Mouse (Mus musculus) thymus, adult 2 months (tissue): ENCODE results near the gene Thbs3. TPM values are rescaled to one million over a fixed set of nuclear protein-coding genes. Genes with fewer than 3 reads are reported as not detected.

ENCODE experiments used
- DNase-seq: peaks from one replicate; pipeline ENCODE4 v3.0.0; 2021
- H3K27ac ChIP-seq: fragments of 200-500 bp; 2 replicates; pipeline ENCODE4 v1.5.1; 2012; ENCODE audit warnings: low read length, control low read depth; ENCODE audit not compliant: control insufficient read depth, insufficient read depth
- H3K27me3 ChIP-seq: fragments of 200-500 bp; 2 replicates; pipeline ENCODE4 v1.6.1; 2012; ENCODE audit warnings: mild to moderate bottlenecking, low read length, moderate library complexity, mixed read lengths; ENCODE audit not compliant: control insufficient read depth, insufficient read depth
- H3K36me3 ChIP-seq: fragments of 200-500 bp; 2 replicates; pipeline ENCODE4 v1.6.1; 2012; ENCODE audit warnings: mild to moderate bottlenecking, low read length, moderate library complexity; ENCODE audit not compliant: control insufficient read depth, insufficient read depth
- H3K4me1 ChIP-seq: fragments of 200-500 bp; replicated peaks from 2 replicates; pipeline ENCODE4 v1.6.1; 2012; ENCODE audit warnings: low read length; ENCODE audit not compliant: control insufficient read depth, insufficient read depth
- H3K4me3 ChIP-seq: fragments of 200-500 bp; 2 replicates; pipeline ENCODE4 v1.5.1; 2012; ENCODE audit warnings: mild to moderate bottlenecking, low read length, control low read depth, moderate library complexity; ENCODE audit not compliant: control insufficient read depth, insufficient read depth
- CTCF ChIP-seq: fragments of 200-500 bp; IDR thresholded peaks from 2 replicates; pipeline ENCODE4 v1.5.1; 2012; ENCODE audit warnings: mild to moderate bottlenecking, control low read depth, low read length, moderate library complexity, borderline replicate concordance; ENCODE audit not compliant: control insufficient read depth, poor library complexity, insufficient read depth; ENCODE audit errors: extremely low read depth
- POLR2A ChIP-seq: fragments of 200-500 bp; IDR thresholded peaks from 2 replicates; pipeline ENCODE4 v1.6.1; 2012; ENCODE audit warnings: mild to moderate bottlenecking, low read length, control low read depth, moderate library complexity; ENCODE audit not compliant: control insufficient read depth, poor library complexity, insufficient read depth; ENCODE audit errors: extremely low read depth
- WGBS: fragments of 180-500 bp; shearing (Covaris S2); methylation state at CpG from one replicate; pipeline ENCODE4 v1.1.7; 2018; 5-methylcytosine and 5-hydroxymethylcytosine counted together
- polyA plus RNA-seq: library from polyadenylated mRNA; depleted of rRNA; stranded (reverse); fragments of >200 nt; gene quantifications from 2 replicates; pipeline ENCODE4 v1.2.3, GENCODE M21; 2012; rRNA removed

The Thbs3 gene
- 7.2 and 10.9 TPM in 2 replicates for polyA plus RNA-seq

DNA sequence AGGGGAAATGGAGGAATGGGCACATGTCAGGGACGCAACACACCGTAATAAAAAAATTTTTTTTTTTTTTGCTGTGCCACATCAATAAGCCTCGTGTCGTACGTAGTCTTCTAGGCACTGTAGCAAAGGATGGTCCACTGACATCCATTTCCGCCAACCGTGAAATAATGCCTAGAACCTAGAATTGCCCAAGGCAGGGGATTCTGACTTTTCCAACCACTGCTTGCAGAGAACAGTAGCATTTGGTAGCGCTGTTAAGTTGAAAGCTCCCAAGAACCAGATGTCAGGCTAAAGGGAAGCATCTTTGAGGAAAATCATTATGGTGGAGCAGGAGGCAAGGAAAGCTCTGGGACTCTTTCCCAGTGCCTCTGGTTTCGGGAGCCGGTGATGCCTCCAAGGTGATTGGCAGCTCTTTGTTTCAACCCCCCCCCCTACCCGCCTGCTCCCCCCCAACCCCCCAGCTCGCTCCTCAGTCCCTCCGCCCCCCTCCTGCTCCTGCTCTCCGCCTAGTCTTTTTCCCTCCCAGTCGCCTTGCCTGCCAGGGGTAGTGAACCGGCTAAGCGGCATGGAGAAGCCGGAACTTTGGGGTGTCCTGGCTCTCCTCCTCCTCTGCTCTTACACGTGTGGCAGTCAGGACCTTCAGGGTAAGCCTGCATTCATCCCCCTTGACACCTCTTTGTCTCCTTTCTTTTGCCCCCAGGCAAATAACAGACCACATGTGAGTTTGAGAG, at the start of gene Thbs3:
TSS of gene Thbs3 (plus strand) at position 500 of the 731 bp plus-strand sequence.
- H3K27ac ChIP-seq: no peak within 1 kb of the TSS
- H3K36me3 ChIP-seq: peaks cover 4% of the 10 kb centered on the region; the same call in 1 of the 2 replicates
- DNase-seq: no peak
- H3K4me3 ChIP-seq: peak within 1 kb of the TSS; percentile 79
- H3K4me1 ChIP-seq: peaks cover 3% of the 10 kb centered on the region
- no peak for TF ChIP-seq POLR2A
- no peak for TF ChIP-seq CTCF
- H3K27me3 ChIP-seq: no peaks in the 10 kb centered on the region; the same call in 1 of the 2 replicates
- WGBS: 8% methylated on average over 19 of the region's 19 CpGs

DNA sequence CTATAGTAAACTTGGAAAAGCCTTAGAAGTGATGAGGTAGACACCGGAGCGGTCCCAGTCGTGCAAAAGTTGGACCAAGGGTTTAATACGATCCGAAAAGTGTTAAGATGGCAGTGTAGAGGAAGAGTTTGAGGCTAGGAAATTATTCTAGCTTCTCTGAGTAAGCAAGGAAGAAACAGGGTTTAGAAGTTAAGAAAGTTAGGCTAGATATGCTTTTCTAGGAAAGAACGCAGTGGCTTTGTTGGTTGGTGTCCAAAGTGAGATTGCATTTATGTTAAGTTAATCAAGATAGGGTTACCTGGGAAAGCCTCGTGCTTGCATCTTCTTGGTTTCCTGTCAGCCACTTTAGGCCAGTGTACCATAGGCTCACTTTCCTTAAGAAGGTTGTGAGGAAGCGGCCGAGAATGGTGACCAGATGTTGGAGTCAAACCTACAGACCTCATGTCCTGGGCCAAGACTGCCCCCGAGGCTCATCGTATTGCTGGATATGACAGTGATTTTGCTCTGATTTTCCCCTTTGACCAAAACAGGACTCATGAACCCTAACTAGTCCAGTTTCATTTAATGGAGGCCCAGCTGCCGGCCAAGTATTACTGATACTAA, 49.6 kb upstream of the Thbs3 start:
- H3K27ac ChIP-seq: peak overlapping the region; percentile 47
- 20% methylated on average over 12 of the region's 12 CpGs for WGBS
- peaks cover 7% of the 10 kb centered on the region for H3K4me1 ChIP-seq

DNA sequence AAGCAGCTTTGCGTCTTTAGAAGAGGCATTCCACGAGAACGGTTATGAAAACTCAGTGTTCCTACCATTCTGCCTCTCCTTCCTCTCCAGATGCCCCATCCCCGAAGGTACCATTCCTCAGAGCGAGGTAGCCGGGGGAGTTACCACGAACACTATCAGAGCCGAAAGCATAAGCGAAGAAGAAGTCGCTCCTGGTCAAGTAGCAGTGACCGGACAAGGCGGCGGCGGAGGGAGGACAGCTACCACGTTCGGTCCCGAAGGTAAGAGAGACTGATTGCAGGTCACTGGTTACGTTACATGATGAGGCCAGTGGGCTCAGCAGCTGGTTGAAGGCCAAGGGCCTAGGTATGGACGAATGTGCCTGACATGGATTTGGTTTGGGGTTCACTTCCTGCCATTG, 48.0 kb upstream of the Thbs3 start:
- Histone ChIP-seq H3K4me1 (peaks cover 7% of the 10 kb centered on the region), H3K27me3 (no peaks in the 10 kb centered on the region), H3K4me3 (no peak overlapping the region), H3K36me3 (peaks cover 47% of the 10 kb centered on the region), H3K27ac (no peak overlapping the region)
- no peak for DNase-seq
- 98% methylated on average over 19 of the region's 19 CpGs for WGBS
- TF ChIP-seq CTCF: no peak
- no peak for TF ChIP-seq POLR2A

More for the DNA sequence above, 49.6 kb upstream of the Thbs3 start:
- Histone ChIP-seq H3K36me3 (peaks cover 32% of the 10 kb centered on the region), H3K4me3 (peak overlapping the region; percentile 92), H3K27me3 (no peaks in the 10 kb centered on the region)
- DNase-seq: no peak
- no peak for TF ChIP-seq POLR2A
- no peak for TF ChIP-seq CTCF

DNA sequence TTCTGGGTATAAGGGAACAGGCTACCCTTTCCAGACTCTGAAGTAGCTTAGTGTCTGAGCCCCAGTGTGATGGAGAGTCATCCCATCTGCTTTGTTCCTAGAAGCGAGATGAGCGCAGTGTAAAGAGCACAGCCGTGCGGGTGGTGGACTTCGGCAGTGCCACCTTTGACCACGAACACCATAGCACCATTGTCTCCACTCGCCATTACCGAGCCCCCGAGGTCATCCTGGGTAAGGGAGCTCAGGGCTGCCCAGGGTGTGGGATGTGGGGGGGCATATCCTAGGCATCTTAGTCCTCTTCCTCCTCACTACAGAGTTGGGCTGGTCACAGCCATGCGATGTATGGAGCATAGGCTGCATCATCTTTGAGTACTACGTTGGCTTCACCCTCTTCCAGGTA, 40.1 kb upstream of the Thbs3 start:
- H3K4me1 ChIP-seq: peaks cover 13% of the 10 kb centered on the region
- H3K27ac ChIP-seq: no peak overlapping the region
- WGBS: 98% methylated on average over 11 of the region's 11 CpGs
- TF ChIP-seq CTCF (no peak), POLR2A (no peak)
- H3K36me3 ChIP-seq: peaks cover 57% of the 10 kb centered on the region
- no peaks in the 10 kb centered on the region for H3K27me3 ChIP-seq
- DNase-seq: no peak
- no peak overlapping the region for H3K4me3 ChIP-seq

DNA sequence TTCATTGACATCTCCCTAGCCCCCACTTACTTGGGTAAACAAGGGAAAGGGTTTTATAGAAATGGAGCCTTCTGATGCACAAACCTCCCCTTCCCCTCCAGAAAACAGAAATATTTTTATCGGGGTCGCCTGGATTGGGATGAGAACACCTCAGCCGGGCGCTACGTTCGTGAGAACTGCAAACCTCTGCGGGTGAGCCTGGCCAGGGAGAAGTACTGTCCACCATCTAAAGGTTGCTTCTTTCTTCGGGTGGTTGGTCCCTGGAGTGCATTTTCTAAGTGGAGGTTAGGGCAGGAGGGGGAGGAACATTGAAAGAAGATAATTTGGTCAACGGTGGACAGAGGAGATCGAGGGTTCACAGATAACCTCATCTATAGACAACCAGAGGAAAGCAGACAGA, 39.4 kb upstream of the Thbs3 start:
- no peaks in the 10 kb centered on the region for H3K27me3 ChIP-seq
- DNase-seq: no peak
- H3K4me3 ChIP-seq: no peak overlapping the region
- peaks cover 13% of the 10 kb centered on the region for H3K4me1 ChIP-seq
- TF ChIP-seq CTCF (no peak), POLR2A (no peak)
- WGBS: 94% methylated on average over 10 of the region's 10 CpGs
- H3K36me3 ChIP-seq: peaks cover 51% of the 10 kb centered on the region
- H3K27ac ChIP-seq: no peak overlapping the region

DNA sequence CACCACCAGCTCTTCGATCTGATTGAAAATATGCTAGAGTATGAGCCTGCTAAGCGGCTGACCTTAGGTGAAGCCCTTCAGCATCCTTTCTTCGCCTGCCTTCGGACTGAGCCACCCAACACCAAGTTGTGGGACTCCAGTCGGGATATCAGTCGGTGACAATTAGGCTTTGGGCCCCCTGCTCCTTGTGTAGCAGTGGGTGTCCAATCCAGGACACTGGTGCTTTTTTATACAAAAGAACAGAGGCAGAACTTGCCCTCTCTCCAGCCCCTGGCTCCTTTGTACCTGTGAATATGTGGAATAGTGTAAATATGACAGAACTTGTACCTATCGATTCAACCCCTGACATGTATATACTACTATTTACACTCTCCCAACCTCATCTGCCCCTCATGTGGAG, 38.6 kb upstream of the Thbs3 start:
- Histone ChIP-seq H3K4me1 (peaks cover 13% of the 10 kb centered on the region), H3K36me3 (peaks cover 45% of the 10 kb centered on the region), H3K27me3 (no peaks in the 10 kb centered on the region), H3K4me3 (no peak overlapping the region), H3K27ac (no peak overlapping the region)
- WGBS: 95% methylated on average over 7 of the region's 7 CpGs
- no peak for DNase-seq
- no peak for TF ChIP-seq CTCF
- no peak for TF ChIP-seq POLR2A
